Mouse (Mus musculus) midbrain, postnatal 0 days (tissue): Measurements from ENCODE around the gene Narfl. TPM values are rescaled to one million over a fixed set of nuclear protein-coding genes. Genes with fewer than 3 reads are reported as not detected.

Experiments
- ATAC-seq: fragments of 200-750 bp; cut with Nextera tagmentation; 2 replicates; pipeline ENCODE4 v1.8.0; 2017; ENCODE audit warnings: moderate number of reproducible peaks, mild to moderate bottlenecking, moderate TSS enrichment, moderate library complexity; ENCODE audit not compliant: low FRiP score
- DNase-seq: peaks from one replicate; pipeline ENCODE4 v3.0.0-alpha.2; 2015; ENCODE audit warnings: low spot score
- H3K27ac ChIP-seq: fragments of 300-500 bp; sonication (generic); 2 replicates; pipeline ENCODE4 v1.5.1; 2014; ENCODE audit warnings: low read depth, mild to moderate bottlenecking, low read length, mixed read lengths
- H3K27me3 ChIP-seq: fragments of 300-500 bp; sonication (generic); 2 replicates; pipeline ENCODE4 v1.6.1; 2014; ENCODE audit warnings: low read length, control low read depth, mixed read lengths; ENCODE audit not compliant: insufficient read depth
- H3K36me3 ChIP-seq: fragments of 300-500 bp; sonication (generic); 2 replicates; pipeline ENCODE4 v1.6.1; 2014; ENCODE audit warnings: low read length, control low read depth, mixed read lengths; ENCODE audit not compliant: insufficient read depth
- H3K4me1 ChIP-seq: fragments of 300-500 bp; sonication (generic); 2 replicates; pipeline ENCODE4 v1.6.1; 2014; ENCODE audit warnings: mild to moderate bottlenecking, control low read depth, antibody characterized with exemption, low read length, mixed read lengths; ENCODE audit not compliant: insufficient read depth
- H3K4me2 ChIP-seq: fragments of 300-500 bp; sonication (generic); 2 replicates; pipeline ENCODE4 v1.6.1; 2014; ENCODE audit warnings: low read depth, mild to moderate bottlenecking, low read length, mixed read lengths; ENCODE audit not compliant: poor library complexity, severe bottlenecking
- H3K4me3 ChIP-seq: fragments of 300-500 bp; sonication (generic); 2 replicates; pipeline ENCODE4 v1.5.1; 2014; ENCODE audit warnings: low read depth, mild to moderate bottlenecking, low read length, moderate library complexity
- H3K9ac ChIP-seq: fragments of 300-500 bp; sonication (generic); replicated peaks from 2 replicates; pipeline ENCODE4 v1.6.1; 2014; ENCODE audit warnings: mild to moderate bottlenecking, low read length, moderate library complexity, mixed read lengths; ENCODE audit not compliant: poor library complexity, severe bottlenecking
- H3K9me3 ChIP-seq: fragments of 300-500 bp; sonication (generic); 2 replicates; pipeline ENCODE4 v1.6.1; 2016; ENCODE audit warnings: low read length, control low read depth
- CTCF ChIP-seq: IDR thresholded peaks from 2 replicates; pipeline ENCODE4 v1.5.1; 2016; ENCODE audit warnings: antibody characterized with exemption, mild to moderate bottlenecking
- WGBS: fragments of 180-500 bp; shearing (Covaris S2); extraction: QIAGEN DNeasy Blood & Tissue Kit; methylation state at CpG from one replicate; pipeline ENCODE4 v1.1.7; 2014; 5-methylcytosine and 5-hydroxymethylcytosine counted together
- polyA plus RNA-seq: library from polyadenylated mRNA; unstranded; fragments of >200 nt; fragmentation: Nextera tagmentation; extraction: Ambion mirVana; gene quantifications from 2 replicates; pipeline ENCODE4 v1.2.1, GENCODE M21; 2015
- total RNA-seq: library from RNA; depleted of rRNA; stranded (reverse); fragments of >200 nt; gene quantifications from 2 replicates; pipeline ENCODE4 v1.2.3, GENCODE M21; 2014

The Narfl gene
- total and polyA plus RNA-seq, 2 experiments from 2014 or later: 25.1 to 27.3 TPM

DNA sequence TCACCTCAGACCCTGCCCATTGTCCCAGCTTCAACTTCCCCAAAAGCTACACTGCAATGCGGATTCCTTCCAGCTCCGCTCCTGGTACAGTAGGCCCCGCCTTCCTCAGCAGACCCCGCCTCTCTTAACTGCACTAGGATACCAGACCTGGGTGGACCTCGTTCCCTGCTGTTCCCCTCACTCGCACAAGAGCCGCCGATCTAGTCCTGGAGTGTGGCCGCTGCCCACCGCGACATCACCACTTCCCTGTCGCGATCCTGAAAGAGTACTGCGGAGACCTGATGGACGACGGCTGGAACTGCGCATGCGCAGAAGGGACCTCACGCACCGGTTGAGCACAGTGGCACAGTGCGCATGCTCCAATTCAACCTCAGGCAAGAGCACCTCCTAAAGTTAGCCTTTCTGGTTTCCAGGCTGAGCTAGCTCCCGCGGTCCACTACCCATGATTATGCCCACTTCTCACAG lies 11.7 kb downstream of the Narfl start, which contains the start of gene Haghl:
Gene Haghl, minus strand, starts transcription at position 393 of the 465 bp plus-strand sequence.
- H3K4me2 ChIP-seq: peak within 1 kb of the TSS; percentile 86
- ATAC-seq (peak; percentile 84), DNase-seq (peak; percentile 97)
- H3K4me3 ChIP-seq: peak within 1 kb of the TSS; percentile 73
- peak within 1 kb of the TSS; percentile 62 for H3K27ac ChIP-seq
- H3K36me3 ChIP-seq: peaks cover 51% of the 10 kb centered on the region
- under 1% methylated on average over 23 of the region's 23 CpGs for WGBS
- H3K9me3 ChIP-seq: no peaks in the 10 kb centered on the region
- no peaks in the 10 kb centered on the region for H3K27me3 ChIP-seq
- peaks cover 11% of the 10 kb centered on the region for H3K4me1 ChIP-seq
- TF ChIP-seq CTCF: peak; percentile 29
- peak within 1 kb of the TSS; percentile 69 for H3K9ac ChIP-seq

DNA sequence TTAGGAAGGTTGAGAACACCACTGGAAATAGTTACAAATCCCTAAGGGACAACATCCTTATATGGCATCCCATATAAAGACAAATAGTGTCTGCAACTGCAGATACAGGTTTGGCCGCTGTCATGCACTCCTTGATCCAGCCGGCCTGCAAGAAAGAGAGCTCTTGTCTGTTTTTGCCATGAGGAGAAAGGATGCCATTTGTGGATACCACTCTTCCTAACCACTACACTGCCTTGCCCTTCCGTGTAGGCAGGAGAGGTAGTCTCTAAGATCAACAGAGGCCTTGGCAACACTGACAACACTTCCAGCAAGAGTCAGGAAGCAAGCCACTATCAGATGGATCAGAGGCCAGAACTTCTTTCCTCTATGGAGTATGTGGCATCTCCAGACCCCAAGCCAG lies 12.7 kb downstream of the Narfl start, which contains the start of gene Ccdc78:
Gene Ccdc78, plus strand, starts transcription at position 301 of the 400 bp plus-strand sequence.
- Histone ChIP-seq H3K4me2 (peak within 1 kb of the TSS; percentile 86), H3K9ac (peak within 1 kb of the TSS; percentile 69), H3K36me3 (peaks cover 42% of the 10 kb centered on the region), H3K4me3 (peak within 1 kb of the TSS; percentile 73), H3K4me1 (peaks cover 17% of the 10 kb centered on the region), H3K27me3 (no peaks in the 10 kb centered on the region), H3K27ac (peak within 1 kb of the TSS; percentile 62), H3K9me3 (no peaks in the 10 kb centered on the region)
- no peak for ATAC-seq
- 83% methylated on average over 3 of the region's 3 CpGs for WGBS
- DNase-seq: no peak
- no peak for TF ChIP-seq CTCF

DNA sequence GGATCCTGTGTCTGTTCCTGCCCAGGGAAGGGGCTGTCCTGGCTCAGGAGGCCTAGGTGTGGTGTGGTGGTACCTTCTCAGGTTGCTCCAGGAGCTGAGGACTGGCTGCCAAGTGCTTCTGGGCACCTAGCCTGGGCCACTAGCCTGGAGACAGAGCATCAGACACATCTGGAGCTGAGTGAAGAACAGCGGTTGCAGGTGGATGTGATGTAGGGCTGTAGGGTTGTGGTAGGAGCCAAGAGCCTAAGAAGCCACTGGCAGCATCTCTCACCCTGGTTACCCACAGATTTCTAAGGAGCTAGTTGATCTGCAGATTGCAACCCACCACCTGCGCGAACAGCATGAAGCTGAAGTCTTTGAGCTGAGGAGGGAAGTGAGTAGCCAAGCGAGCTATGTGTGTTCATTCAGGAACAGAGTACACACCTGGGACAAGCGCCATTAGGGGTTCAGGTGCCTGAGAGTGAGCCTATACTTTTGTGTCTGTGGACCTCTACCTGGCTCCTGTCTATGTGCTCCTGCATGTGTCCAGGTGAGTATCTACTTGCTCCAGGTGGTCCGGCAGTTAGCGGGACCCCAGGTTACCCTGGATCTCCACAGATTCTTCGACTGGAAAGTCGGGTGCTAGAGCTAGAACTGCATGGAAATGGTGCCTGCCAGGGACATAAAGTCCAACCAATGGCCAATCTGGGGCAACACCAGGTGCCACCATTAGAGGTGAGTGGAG lies 13.4 kb downstream of the Narfl start:
- Histone ChIP-seq H3K9ac (no peak overlapping the region), H3K4me1 (peaks cover 17% of the 10 kb centered on the region), H3K36me3 (peaks cover 36% of the 10 kb centered on the region), H3K4me2 (no peak overlapping the region), H3K4me3 (no peak overlapping the region), H3K27me3 (no peaks in the 10 kb centered on the region), H3K27ac (no peak overlapping the region), H3K9me3 (no peaks in the 10 kb centered on the region)
- no peak for DNase-seq
- no peak for ATAC-seq
- 90% methylated on average over 9 of the region's 9 CpGs for WGBS
- TF ChIP-seq CTCF: no peak

GRCm38 (mm10) chr17:25791320-25791842 lies 17.8 kb downstream of the Narfl start:
- DNase-seq: peak; percentile 48
- H3K27ac ChIP-seq: peak overlapping the region; percentile 90
- peak overlapping the region; percentile 84 for H3K4me3 ChIP-seq
- H3K4me2 ChIP-seq: peak overlapping the region; percentile 87
- H3K9ac ChIP-seq: peak overlapping the region; percentile 79
- H3K4me1 ChIP-seq: peaks cover 16% of the 10 kb centered on the region; the same call in 1 of the 2 replicates
- peaks cover 15% of the 10 kb centered on the region; the same call in 1 of the 2 replicates for H3K36me3 ChIP-seq
- TF ChIP-seq CTCF: peak; percentile 33
- 26% methylated on average over 19 of the region's 19 CpGs for WGBS
- 0 out of 2 replicates have a peak, but pooled peaks have one; percentile 2 for ATAC-seq
- H3K9me3 ChIP-seq: no peaks in the 10 kb centered on the region
- 0 out of 2 replicates have a peak, but pooled peaks cover 1% of the 10 kb centered on the region for H3K27me3 ChIP-seq

DNA sequence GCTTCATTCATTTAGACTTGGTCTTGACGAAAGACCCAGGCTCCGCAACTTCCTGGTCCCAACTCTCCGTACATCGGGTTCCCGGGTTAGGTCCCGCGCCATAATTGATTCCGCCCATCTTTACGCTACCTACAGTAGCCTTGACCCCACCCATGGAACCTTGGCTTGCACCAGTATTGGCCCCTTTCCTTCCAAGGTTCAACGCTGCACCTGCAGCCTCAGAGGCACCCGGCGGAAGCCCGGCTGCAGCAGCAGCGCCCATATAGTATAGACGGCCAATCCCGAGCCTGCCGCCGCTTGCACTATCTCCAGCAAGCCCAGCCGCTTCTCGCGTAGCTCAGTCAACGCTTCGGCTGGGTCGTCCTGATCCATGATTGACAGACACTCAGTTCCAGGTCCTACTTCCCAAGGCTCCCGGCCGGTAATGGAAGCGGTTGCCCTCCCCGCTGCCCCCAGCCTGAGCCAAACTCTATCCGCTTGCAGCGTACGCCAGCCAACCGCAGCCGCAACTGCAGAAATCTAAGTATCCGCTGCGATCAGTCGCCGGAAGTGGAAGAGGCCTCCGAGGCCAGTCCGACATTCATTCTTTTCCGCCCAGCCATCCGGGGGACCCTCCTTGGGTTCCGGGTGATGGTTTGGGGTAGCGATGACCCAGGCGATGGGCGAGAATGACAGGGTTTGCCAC lies 18.4 kb downstream of the Narfl start:
- ATAC-seq (peak; percentile 78), DNase-seq (peak; percentile 86)
- Histone ChIP-seq H3K9ac (peak overlapping the region; percentile 79), H3K4me3 (peak overlapping the region; percentile 84), H3K36me3 (peaks cover 15% of the 10 kb centered on the region; the same call in 1 of the 2 replicates), H3K27me3 (0 out of 2 replicates have a peak, but pooled peaks cover 6% of the 10 kb centered on the region), H3K9me3 (no peaks in the 10 kb centered on the region), H3K4me2 (peak overlapping the region; percentile 87), H3K27ac (peak overlapping the region; percentile 90), H3K4me1 (peaks cover 16% of the 10 kb centered on the region; the same call in 1 of the 2 replicates)
- no peak for TF ChIP-seq CTCF
- under 1% methylated on average over 44 of the region's 45 CpGs for WGBS
